Mouse (Mus musculus): ENCODE measurements around the gene Cenpm. TPM values are rescaled to one million over a fixed set of nuclear protein-coding genes. Genes with fewer than 3 reads are reported as not detected.

Gene Cenpm
- polyA plus RNA-seq, 1 experiment, result not detected

GRCm38 (mm10) chr15:82225769-82226168, 18.8 kb downstream of the Cenpm start:
- Histone ChIP-seq H3K27ac (replicated peaks; ENCODE audit: low read depth, low read length) (no peak overlapping the region), H3K4me3 (ENCODE audit: insufficient read depth, low read depth, low read length) (no peak overlapping the region), H3K4me1 (ENCODE audit: control insufficient read depth, insufficient read depth, insufficient read length, low read length) (no peaks in the 10 kb centered on the region)

GRCm38 (mm10) chr15:82224602-82225215, 19.8 kb downstream of the Cenpm start:
- no peak overlapping the region for H3K4me3 ChIP-seq (ENCODE audit: insufficient read depth, low read depth, low read length)
- H3K4me1 ChIP-seq (ENCODE audit: control insufficient read depth, insufficient read depth, insufficient read length, low read length), result no peaks in the 10 kb centered on the region

GRCm38 (mm10) chr15:82223657-82224601, 20.6 kb downstream of the Cenpm start, which contains the start of gene Tnfrsf13c:
Gene Tnfrsf13c (minus strand): TSS chr15:82224369.
- no peak within 1 kb of the TSS for H3K27ac ChIP-seq (replicated peaks; ENCODE audit: low read depth, low read length)

More at GRCm38 (mm10) chr15:82224602-82225215, 19.8 kb downstream of the Cenpm start:
- no peak overlapping the region for H3K27ac ChIP-seq (replicated peaks; ENCODE audit: low read depth, low read length)

GRCm38 (mm10) chr15:82223251-82223650, 21.3 kb downstream of the Cenpm start:
- H3K4me1 ChIP-seq (ENCODE audit: control insufficient read depth, insufficient read depth, insufficient read length, low read length), result no peaks in the 10 kb centered on the region
- no peak overlapping the region for H3K27ac ChIP-seq (replicated peaks; ENCODE audit: low read depth, low read length)
- H3K4me3 ChIP-seq (ENCODE audit: insufficient read depth, low read depth, low read length), result no peak overlapping the region

More at GRCm38 (mm10) chr15:82223657-82224601, 20.6 kb downstream of the Cenpm start, which contains the start of gene Tnfrsf13c:
- Histone ChIP-seq H3K4me3 (ENCODE audit: insufficient read depth, low read depth, low read length) (peak within 1 kb of the TSS; percentile 53), H3K4me1 (ENCODE audit: control insufficient read depth, insufficient read depth, insufficient read length, low read length) (no peaks in the 10 kb centered on the region)

- no peak overlapping the region for H3K4me3 ChIP-seq (ENCODE audit: insufficient read depth, low read depth, low read length)
- H3K27ac ChIP-seq (replicated peaks; ENCODE audit: low read depth, low read length), result no peak overlapping the region
- H3K4me1 ChIP-seq (ENCODE audit: control insufficient read depth, insufficient read depth, insufficient read length, low read length), result no peaks in the 10 kb centered on the region
These were observed 23.3 kb downstream of the Cenpm start for GRCm38 (mm10) chr15:82221104-82221860.

GRCm38 (mm10) chr15:82220003-82220675, 24.4 kb downstream of the Cenpm start:
- Histone ChIP-seq H3K4me3 (ENCODE audit: insufficient read depth, low read depth, low read length) (no peak overlapping the region), H3K4me1 (ENCODE audit: control insufficient read depth, insufficient read depth, insufficient read length, low read length) (no peaks in the 10 kb centered on the region), H3K27ac (replicated peaks; ENCODE audit: low read depth, low read length) (no peak overlapping the region)

GRCm38 (mm10) chr15:82218778-82219666, 25.5 kb downstream of the Cenpm start:
- Histone ChIP-seq H3K4me3 (ENCODE audit: insufficient read depth, low read depth, low read length) (no peak overlapping the region), H3K4me1 (ENCODE audit: control insufficient read depth, insufficient read depth, insufficient read length, low read length) (no peaks in the 10 kb centered on the region), H3K27ac (replicated peaks; ENCODE audit: low read depth, low read length) (no peak overlapping the region)

GRCm38 (mm10) chr15:82217980-82218379, 26.6 kb downstream of the Cenpm start:
- no peak overlapping the region for H3K4me3 ChIP-seq (ENCODE audit: insufficient read depth, low read depth, low read length)
- H3K27ac ChIP-seq (replicated peaks; ENCODE audit: low read depth, low read length), result no peak overlapping the region
- no peaks in the 10 kb centered on the region for H3K4me1 ChIP-seq (ENCODE audit: control insufficient read depth, insufficient read depth, insufficient read length, low read length)

GRCm38 (mm10) chr15:82217039-82217438, 27.5 kb downstream of the Cenpm start:
- no peak overlapping the region for H3K4me3 ChIP-seq (ENCODE audit: insufficient read depth, low read depth, low read length)
- H3K27ac ChIP-seq (replicated peaks; ENCODE audit: low read depth, low read length), result no peak overlapping the region
- H3K4me1 ChIP-seq (ENCODE audit: control insufficient read depth, insufficient read depth, insufficient read length, low read length), result no peaks in the 10 kb centered on the region

GRCm38 (mm10) chr15:82216142-82216827, 28.3 kb downstream of the Cenpm start:
- Histone ChIP-seq H3K4me3 (ENCODE audit: insufficient read depth, low read depth, low read length) (no peak overlapping the region), H3K27ac (replicated peaks; ENCODE audit: low read depth, low read length) (no peak overlapping the region)

GRCm38 (mm10) chr15:82215332-82216046, 29.1 kb downstream of the Cenpm start:
- Histone ChIP-seq H3K4me1 (ENCODE audit: control insufficient read depth, insufficient read depth, insufficient read length, low read length) (no peaks in the 10 kb centered on the region), H3K27ac (replicated peaks; ENCODE audit: low read depth, low read length) (no peak overlapping the region), H3K4me3 (ENCODE audit: insufficient read depth, low read depth, low read length) (no peak overlapping the region)

More at GRCm38 (mm10) chr15:82216142-82216827, 28.3 kb downstream of the Cenpm start:
- no peaks in the 10 kb centered on the region for H3K4me1 ChIP-seq (ENCODE audit: control insufficient read depth, insufficient read depth, insufficient read length, low read length)

- H3K4me3 ChIP-seq (ENCODE audit: insufficient read depth, low read depth, low read length), result no peak overlapping the region
- H3K4me1 ChIP-seq (ENCODE audit: control insufficient read depth, insufficient read depth, insufficient read length, low read length), result no peaks in the 10 kb centered on the region
- H3K27ac ChIP-seq (replicated peaks; ENCODE audit: low read depth, low read length), result no peak overlapping the region
These were observed 31.3 kb downstream of the Cenpm start for GRCm38 (mm10) chr15:82213222-82213621.

GRCm38 (mm10) chr15:82212752-82213063, 31.8 kb downstream of the Cenpm start, which contains the start of gene Shisa8:
Gene Shisa8 (minus strand): TSS chr15:82212815.
- no peaks in the 10 kb centered on the region for H3K4me1 ChIP-seq (ENCODE audit: control insufficient read depth, insufficient read depth, insufficient read length, low read length)
- H3K4me3 ChIP-seq (ENCODE audit: insufficient read depth, low read depth, low read length), result peak within 1 kb of the TSS; percentile 48
- H3K27ac ChIP-seq (replicated peaks; ENCODE audit: low read depth, low read length), result no peak within 1 kb of the TSS

All from brown adipose tissue, adult 24 weeks (tissue).